Comparison of ENCODE assay signal across 9 mouse cellular contexts in genomic region chr11:115290919-115291318, GRCm38 (mm10). TPM values are rescaled to one million over a fixed set of nuclear protein-coding genes. Genes with fewer than 3 reads are reported as not detected.
DNase-seq lines count a peak whose midpoint lies in the region; ATAC-seq and TF ChIP-seq lines count a peak whose summit lies in the region.
"Had no signal": no experiment of that assay in that cellular context is flagged by ENCODE, and none has a peak within 500 bp of the region (broad histone marks: within the 10 kb centered on the region; RNA-seq: fewer than 3 reads in every experiment).

No protein-coding gene starts in this region.

- 0 out of 2 replicates have a peak overlapping the region, but pooled peaks have one; percentile 0 for H3K27ac ChIP-seq in heart, embryonic 12.5 days (ENCODE audit: poor library complexity, severe bottlenecking)
- H3K27ac ChIP-seq in liver, postnatal 0 days (ENCODE audit: low read depth), result peak overlapping the region; percentile 96
- no peak overlapping the region for H3K27ac ChIP-seq in forebrain, embryonic 16.5 days (ENCODE audit: low read length)
- H3K27ac ChIP-seq: limb, embryonic 12.5 days had no signal

- TF ChIP-seq CTCF in liver, postnatal 0 days (IDR thresholded peaks at IDR 0.05; ENCODE audit: low read depth), result no peak

- H3K4me2 ChIP-seq in heart, embryonic 12.5 days, result no peak overlapping the region
- no peak overlapping the region for H3K4me2 ChIP-seq in liver, postnatal 0 days (ENCODE audit: low read depth, low read length)
- no peak overlapping the region for H3K4me2 ChIP-seq in forebrain, embryonic 16.5 days (ENCODE audit: low read length)
- H3K4me2 ChIP-seq: limb, embryonic 12.5 days had no signal

- no peaks in the 10 kb centered on the region for H3K9me3 ChIP-seq in heart, embryonic 12.5 days (replicated peaks)
- H3K9me3 ChIP-seq in liver, postnatal 0 days (ENCODE audit: low read length), result no peaks in the 10 kb centered on the region
- H3K9me3 ChIP-seq in forebrain, embryonic 16.5 days (ENCODE audit: control insufficient read depth, low read length), result no peaks in the 10 kb centered on the region
- H3K9me3 ChIP-seq: limb, embryonic 12.5 days had no signal

- H3K9ac ChIP-seq in heart, embryonic 12.5 days, result no peak overlapping the region
- no peak overlapping the region for H3K9ac ChIP-seq in liver, postnatal 0 days (replicated peaks)
- H3K9ac ChIP-seq in forebrain, embryonic 16.5 days (replicated peaks; ENCODE audit: low read depth, low read length), result no peak overlapping the region
- H3K9ac ChIP-seq: limb, embryonic 12.5 days had no signal

- H3K27me3 ChIP-seq in heart, embryonic 12.5 days (replicated peaks), result peaks cover 4% of the 10 kb centered on the region; the same call in 1 of the 2 replicates
- no peaks in the 10 kb centered on the region for H3K27me3 ChIP-seq in liver, postnatal 0 days (ENCODE audit: insufficient read depth, low read length)
- H3K27me3 ChIP-seq in forebrain, embryonic 16.5 days (replicated peaks; ENCODE audit: control insufficient read depth, insufficient read depth, low read length), result no peaks in the 10 kb centered on the region

- 60% methylated on average over 6 of the region's 6 CpGs for WGBS in heart, embryonic 12.5 days
- WGBS in liver, postnatal 0 days (ENCODE audit: insufficient replicate concordance), result 60% methylated on average over 6 of the region's 6 CpGs
- 70% methylated on average over 6 of the region's 6 CpGs for WGBS in forebrain, embryonic 16.5 days

- no peak for ATAC-seq in heart, embryonic 12.5 days (ENCODE audit: insufficient number of reproducible peaks, low FRiP score)
- ATAC-seq in liver, postnatal 0 days, result no peak
- ATAC-seq in forebrain, embryonic 16.5 days, result no peak; the same call in 1 of the 2 replicates

- DNase-seq in ovary, adult 18-20 months (ENCODE audit: low spot score), result peak; percentile 72
- no peak for DNase-seq in ovary, postnatal 10 days (ENCODE audit: low spot score)
- DNase-seq in liver, postnatal 0 days, result no peak
- peak; percentile 77 to 78 for DNase-seq in urinary bladder, postnatal 4 days (ENCODE audit: low spot score in 2 of 2)
- no peak for DNase-seq in spleen, postnatal 4 days (ENCODE audit: low spot score in 2 of 2)
- DNase-seq in layer of hippocampus, adult 9-11 months, result no peak

- H3K36me3 ChIP-seq in heart, embryonic 12.5 days, result no peaks in the 10 kb centered on the region
- H3K36me3 ChIP-seq in liver, postnatal 0 days (replicated peaks; ENCODE audit: insufficient read depth, low read length), result 0 out of 2 replicates have a peak, but pooled peaks cover 2% of the 10 kb centered on the region
- H3K36me3 ChIP-seq in forebrain, embryonic 16.5 days (ENCODE audit: control insufficient read depth, insufficient read depth), result no peaks in the 10 kb centered on the region
- H3K36me3 ChIP-seq: limb, embryonic 12.5 days had no signal

- H3K4me3 ChIP-seq in heart, embryonic 12.5 days, result no peak overlapping the region
- no peak overlapping the region for H3K4me3 ChIP-seq in liver, postnatal 0 days (ENCODE audit: low read depth, low read length)
- H3K4me3 ChIP-seq in forebrain, embryonic 16.5 days (replicated peaks; ENCODE audit: low read length), result no peak overlapping the region
- H3K4me3 ChIP-seq: limb, embryonic 12.5 days had no signal

- no peak for TF ChIP-seq EP300 in liver, postnatal 0 days (IDR thresholded peaks at IDR 0.05; ENCODE audit: low read depth)

- peaks cover 12% of the 10 kb centered on the region for H3K4me1 ChIP-seq in heart, embryonic 12.5 days (replicated peaks)
- peaks cover 19% of the 10 kb centered on the region for H3K4me1 ChIP-seq in liver, postnatal 0 days (ENCODE audit: insufficient read depth)
- H3K4me1 ChIP-seq in forebrain, embryonic 16.5 days (replicated peaks; ENCODE audit: control insufficient read depth, insufficient read depth, low read length), result peaks cover 13% of the 10 kb centered on the region
- H3K4me1 ChIP-seq: limb, embryonic 12.5 days had no signal

RNA-seq across cellular contexts. Expression of gene Fads6, which starts 6.5 kb away (rescaled TPM):
- polyA plus RNA-seq in heart, embryonic 12.5 days (2016; fragmentation: Nextera tagmentation; extraction: Ambion mirVana), result 0.51 and 0.86 TPM in 2 replicates
- 4.6 and 4.9 TPM in 2 replicates for polyA plus RNA-seq in liver, postnatal 0 days (2015; fragmentation: Nextera tagmentation; extraction: Ambion mirVana)
- 0.27 and 0.76 TPM in 2 replicates for polyA plus RNA-seq in forebrain, embryonic 16.5 days (2015; fragmentation: Nextera tagmentation; extraction: Ambion mirVana)

RNA-seq across cellular contexts. Expression of gene Fdxr, which starts 14.1 kb away (rescaled TPM):
- polyA plus RNA-seq in heart, embryonic 12.5 days (2016; fragmentation: Nextera tagmentation; extraction: Ambion mirVana), result 11.3 and 12.3 TPM in 2 replicates
- polyA plus RNA-seq in liver, postnatal 0 days (2015; fragmentation: Nextera tagmentation; extraction: Ambion mirVana), result 7.0 and 7.3 TPM in 2 replicates
- 23.2 and 26.9 TPM in 2 replicates for polyA plus RNA-seq in forebrain, embryonic 16.5 days (2015; fragmentation: Nextera tagmentation; extraction: Ambion mirVana)

RNA-seq across cellular contexts. Expression of gene Otop2, which starts 16.0 kb away (rescaled TPM):
- not detected in 2 replicates for polyA plus RNA-seq in heart, embryonic 12.5 days (2016; fragmentation: Nextera tagmentation; extraction: Ambion mirVana)
- not detected in 2 replicates for polyA plus RNA-seq in liver, postnatal 0 days (2015; fragmentation: Nextera tagmentation; extraction: Ambion mirVana)
- polyA plus RNA-seq in forebrain, embryonic 16.5 days (2015; fragmentation: Nextera tagmentation; extraction: Ambion mirVana), result 0.24 TPM in 1 of 2 replicates, not detected in the other
- polyA plus RNA-seq: limb, embryonic 12.5 days had no signal

RNA-seq across cellular contexts. Expression of gene Grin2c, which starts 23.9 kb away (rescaled TPM):
- polyA plus RNA-seq in heart, embryonic 12.5 days (2016; fragmentation: Nextera tagmentation; extraction: Ambion mirVana), result 0.15 and 0.21 TPM in 2 replicates
- polyA plus RNA-seq in liver, postnatal 0 days (2015; fragmentation: Nextera tagmentation; extraction: Ambion mirVana), result 0.04 and 0.09 TPM in 2 replicates
- 0.29 and 0.37 TPM in 2 replicates for polyA plus RNA-seq in forebrain, embryonic 16.5 days (2015; fragmentation: Nextera tagmentation; extraction: Ambion mirVana)

RNA-seq across cellular contexts. Expression of gene Ush1g, which starts 30.9 kb away (rescaled TPM):
- 0.06 and 0.08 TPM in 2 replicates for polyA plus RNA-seq in heart, embryonic 12.5 days (2016; fragmentation: Nextera tagmentation; extraction: Ambion mirVana)
- polyA plus RNA-seq in liver, postnatal 0 days (2015; fragmentation: Nextera tagmentation; extraction: Ambion mirVana), result 0.29 and 0.46 TPM in 2 replicates
- 0.10 TPM in 2 replicates for polyA plus RNA-seq in forebrain, embryonic 16.5 days (2015; fragmentation: Nextera tagmentation; extraction: Ambion mirVana)
- polyA plus RNA-seq: limb, embryonic 12.5 days had no signal

Comparison
In these comparisons a context has a peak if more than half of its experiments do, and no peak if none do; other contexts are left out.
1. DNase-seq: peak in ovary, adult 18-20 months (single experiment) and urinary bladder, postnatal 4 days (2 of 2); none in ovary, postnatal 10 days (single experiment), liver, postnatal 0 days (single experiment), spleen, postnatal 4 days (0 of 2) and layer of hippocampus, adult 9-11 months (single experiment).